Mouse (Mus musculus): ENCODE data around the gene Nr3c2.

The Nr3c2 gene

GRCm38 (mm10) chr8:76971187-76971586 lies 71.9 kb downstream of the Nr3c2 start:
- no peak for DNase-seq (ENCODE audit: extremely low read depth, insufficient read length, low spot score)

- DNase-seq (ENCODE audit: extremely low read depth, insufficient read length, low spot score) = no peak
These were observed 72.6 kb downstream of the Nr3c2 start for GRCm38 (mm10) chr8:76971761-76972404.

GRCm38 (mm10) chr8:76972947-76973552 lies 73.8 kb downstream of the Nr3c2 start:
- no peak for DNase-seq (ENCODE audit: extremely low read depth, insufficient read length, low spot score)

GRCm38 (mm10) chr8:76977907-76978306 lies 78.7 kb downstream of the Nr3c2 start:
- DNase-seq (ENCODE audit: extremely low read depth, insufficient read length, low spot score) = no peak

- no peak for DNase-seq (ENCODE audit: extremely low read depth, insufficient read length, low spot score)
These were observed 84.8 kb downstream of the Nr3c2 start for GRCm38 (mm10) chr8:76984082-76984481.

- DNase-seq (ENCODE audit: extremely low read depth, insufficient read length, low spot score) = no peak
These were observed 85.6 kb downstream of the Nr3c2 start for GRCm38 (mm10) chr8:76984851-76985250.

GRCm38 (mm10) chr8:76987876-76988275 lies 88.6 kb downstream of the Nr3c2 start:
- no peak for DNase-seq (ENCODE audit: extremely low read depth, insufficient read length, low spot score)

GRCm38 (mm10) chr8:76998276-76998675 lies 99.0 kb downstream of the Nr3c2 start:
- no peak for DNase-seq (ENCODE audit: extremely low read depth, insufficient read length, low spot score)

GRCm38 (mm10) chr8:77009425-77009824 lies 110.2 kb downstream of the Nr3c2 start:
- DNase-seq (ENCODE audit: extremely low read depth, insufficient read length, low spot score) = no peak

GRCm38 (mm10) chr8:77011985-77012384 lies 112.7 kb downstream of the Nr3c2 start:
- no peak for DNase-seq (ENCODE audit: extremely low read depth, insufficient read length, low spot score)

- no peak for DNase-seq (ENCODE audit: extremely low read depth, insufficient read length, low spot score)
These were observed 113.4 kb downstream of the Nr3c2 start for GRCm38 (mm10) chr8:77012641-77013040.

GRCm38 (mm10) chr8:77016713-77017112 lies 117.5 kb downstream of the Nr3c2 start:
- no peak for DNase-seq (ENCODE audit: extremely low read depth, insufficient read length, low spot score)

GRCm38 (mm10) chr8:77023837-77024710 lies 124.8 kb downstream of the Nr3c2 start:
- no peak for DNase-seq (ENCODE audit: extremely low read depth, insufficient read length, low spot score)

- no peak for DNase-seq (ENCODE audit: extremely low read depth, insufficient read length, low spot score)
These were observed 132.0 kb downstream of the Nr3c2 start for GRCm38 (mm10) chr8:77031213-77031612.

GRCm38 (mm10) chr8:77033706-77034464 lies 134.6 kb downstream of the Nr3c2 start:
- no peak for DNase-seq (ENCODE audit: extremely low read depth, insufficient read length, low spot score)

- no peak for DNase-seq (ENCODE audit: extremely low read depth, insufficient read length, low spot score)
These were observed 135.2 kb downstream of the Nr3c2 start for GRCm38 (mm10) chr8:77034465-77034829.

- DNase-seq (ENCODE audit: extremely low read depth, insufficient read length, low spot score) = no peak
These were observed 142.0 kb downstream of the Nr3c2 start for GRCm38 (mm10) chr8:77041214-77041613.

GRCm38 (mm10) chr8:77044849-77045248 lies 145.6 kb downstream of the Nr3c2 start:
- no peak for DNase-seq (ENCODE audit: extremely low read depth, insufficient read length, low spot score)

- DNase-seq (ENCODE audit: extremely low read depth, insufficient read length, low spot score) = no peak
These were observed 146.5 kb downstream of the Nr3c2 start for GRCm38 (mm10) chr8:77045711-77046110.

- DNase-seq (ENCODE audit: extremely low read depth, insufficient read length, low spot score) = no peak
These were observed 147.0 kb downstream of the Nr3c2 start for GRCm38 (mm10) chr8:77046217-77046616.

- DNase-seq (ENCODE audit: extremely low read depth, insufficient read length, low spot score) = no peak
These were observed 147.5 kb downstream of the Nr3c2 start for GRCm38 (mm10) chr8:77046731-77047130.
